Mouse (Mus musculus): ENCODE data around the gene Usp9x. TPM values are rescaled to one million over a fixed set of nuclear protein-coding genes. Genes with fewer than 3 reads are reported as not detected.

The Usp9x gene
- polyA plus RNA-seq (2012; rRNA removed): 14.4 and 16.2 TPM in 2 replicates

DNA sequence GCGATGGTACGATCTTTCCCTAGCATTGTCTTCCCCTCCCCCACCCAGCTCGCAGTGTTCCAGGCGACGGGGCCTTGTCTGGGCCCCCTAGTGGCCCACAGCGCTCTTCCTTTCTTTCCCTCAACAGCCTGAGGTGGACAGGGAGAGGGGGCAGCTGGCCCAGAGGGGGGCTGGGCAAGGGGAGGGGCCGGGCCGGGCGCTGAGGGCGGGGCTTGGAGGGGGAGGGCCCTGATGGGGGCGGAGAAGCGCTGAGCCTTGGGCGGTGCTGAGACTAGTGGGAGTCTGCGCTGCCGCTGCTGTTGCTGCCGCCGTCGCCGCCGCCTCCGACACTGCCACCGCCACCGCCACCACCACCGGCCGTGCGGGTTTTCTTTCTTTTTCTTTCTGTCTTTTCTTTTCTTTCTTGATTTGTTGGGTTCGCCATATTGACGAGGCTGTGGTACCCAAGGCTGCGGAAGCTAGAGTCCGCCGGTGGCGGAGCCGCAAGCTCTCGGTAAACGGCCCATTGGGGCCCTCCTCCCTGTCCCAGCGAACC is at the start of gene Usp9x:
Usp9x (plus strand) TSS at position 258 of the 535 bp plus-strand sequence.
- under 1% methylated on average over 32 of the region's 36 CpGs for WGBS
- H3K36me3 ChIP-seq (ENCODE audit: control insufficient read depth, insufficient read depth, low read length): no peaks in the 10 kb centered on the region
- H3K4me1 ChIP-seq (replicated peaks; ENCODE audit: control insufficient read depth, insufficient read depth, low read length): 0 out of 2 replicates have a peak, but pooled peaks cover 2% of the 10 kb centered on the region
- H3K27me3 ChIP-seq (ENCODE audit: control insufficient read depth, insufficient read depth, low read length): no peaks in the 10 kb centered on the region
- peak within 1 kb of the TSS; percentile 96 for H3K27ac ChIP-seq (ENCODE audit: control insufficient read depth, insufficient read depth, low read length)
- H3K4me3 ChIP-seq (ENCODE audit: control insufficient read depth, insufficient read depth, low read length): peak within 1 kb of the TSS; percentile 89
- DNase-seq: peak; percentile 68
- TF ChIP-seq CTCF (IDR thresholded peaks at IDR 0.05; ENCODE audit: borderline replicate concordance, control insufficient read depth, extremely low read depth, insufficient read depth, low read length, poor library complexity) (no peak), POLR2A (IDR thresholded peaks at IDR 0.05; ENCODE audit: control insufficient read depth, extremely low read depth, insufficient read depth, low read length, poor library complexity) (no peak; the same call in 1 of the 2 replicates)

DNA sequence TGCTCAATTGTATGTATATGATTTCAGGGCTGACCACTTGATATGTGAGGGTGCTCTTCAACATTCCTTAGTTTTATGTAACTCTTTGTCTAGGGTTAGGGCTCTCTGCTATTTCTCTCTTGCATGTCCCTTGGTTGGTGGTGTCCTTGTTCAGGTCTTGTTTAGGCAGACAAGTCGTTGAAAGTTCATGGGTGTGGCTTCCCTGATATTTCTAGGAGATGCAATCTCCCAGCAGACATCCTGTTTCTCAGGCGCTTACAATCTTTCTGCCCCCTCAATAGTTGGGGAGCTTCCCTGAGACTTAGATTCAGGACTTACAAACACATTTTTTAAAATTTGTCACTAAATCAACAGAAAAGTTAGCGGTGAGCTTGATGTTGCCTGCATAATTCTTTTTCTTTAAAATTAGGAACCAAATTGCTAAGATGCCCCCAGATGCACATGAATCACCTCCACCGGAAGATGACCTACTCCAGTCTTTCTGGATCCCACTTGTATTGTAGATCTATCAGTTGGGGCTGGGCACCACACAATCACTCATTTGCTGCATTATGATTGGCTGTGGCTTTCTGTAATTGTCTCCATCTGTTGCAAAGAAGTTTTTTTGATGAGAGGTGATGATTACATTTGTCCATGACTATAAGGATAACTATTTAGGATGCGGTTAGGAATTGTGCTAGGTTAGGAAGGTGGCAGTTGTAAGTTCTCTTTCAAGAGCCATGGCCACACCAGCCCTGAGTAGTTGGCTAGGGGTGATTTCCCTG is 48.6 kb upstream of the Usp9x start:
- WGBS: 76% methylated on average over 5 of the region's 5 CpGs
- Histone ChIP-seq H3K4me3 (ENCODE audit: control insufficient read depth, insufficient read depth, low read length) (no peak overlapping the region), H3K36me3 (ENCODE audit: control insufficient read depth, insufficient read depth, low read length) (no peaks in the 10 kb centered on the region), H3K4me1 (replicated peaks; ENCODE audit: control insufficient read depth, insufficient read depth, low read length) (no peaks in the 10 kb centered on the region), H3K27me3 (ENCODE audit: control insufficient read depth, insufficient read depth, low read length) (no peaks in the 10 kb centered on the region), H3K27ac (ENCODE audit: control insufficient read depth, insufficient read depth, low read length) (no peak overlapping the region)
- TF ChIP-seq CTCF (IDR thresholded peaks at IDR 0.05; ENCODE audit: borderline replicate concordance, control insufficient read depth, extremely low read depth, insufficient read depth, low read length, poor library complexity): no peak
- TF ChIP-seq POLR2A (IDR thresholded peaks at IDR 0.05; ENCODE audit: control insufficient read depth, extremely low read depth, insufficient read depth, low read length, poor library complexity): no peak
- DNase-seq: no peak

DNA sequence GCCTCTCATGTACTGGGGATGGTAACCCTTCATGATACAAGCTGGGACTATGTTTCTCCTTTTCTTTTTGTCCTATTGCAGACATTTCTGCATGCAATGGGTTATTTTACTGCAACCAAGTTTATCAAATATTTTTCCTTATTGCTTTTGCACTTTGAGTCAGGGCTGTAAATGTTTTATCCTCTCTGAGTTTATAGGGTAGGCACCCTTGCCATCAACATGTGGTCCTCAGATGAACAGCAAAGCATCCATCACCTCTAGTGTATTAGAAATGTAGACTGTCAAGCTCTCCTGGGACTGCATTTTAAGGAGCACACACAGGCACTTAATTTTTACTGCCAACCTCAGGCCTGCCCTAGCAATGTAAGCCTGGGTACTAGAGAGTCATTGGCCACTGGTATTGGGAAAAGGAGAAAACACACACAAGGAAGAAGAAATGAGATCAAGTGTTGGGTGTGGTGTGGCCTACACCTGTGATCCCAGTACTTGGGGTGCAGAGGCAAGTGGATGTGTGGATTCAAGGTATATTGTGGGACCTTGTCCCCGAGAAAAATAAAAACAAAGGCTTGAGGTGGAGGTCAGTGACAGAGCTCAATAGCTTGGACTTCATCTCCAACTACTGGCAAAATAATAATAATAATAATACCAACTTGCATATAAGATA is 46.6 kb upstream of the Usp9x start:
- no peaks in the 10 kb centered on the region for H3K36me3 ChIP-seq (ENCODE audit: control insufficient read depth, insufficient read depth, low read length)

DNA sequence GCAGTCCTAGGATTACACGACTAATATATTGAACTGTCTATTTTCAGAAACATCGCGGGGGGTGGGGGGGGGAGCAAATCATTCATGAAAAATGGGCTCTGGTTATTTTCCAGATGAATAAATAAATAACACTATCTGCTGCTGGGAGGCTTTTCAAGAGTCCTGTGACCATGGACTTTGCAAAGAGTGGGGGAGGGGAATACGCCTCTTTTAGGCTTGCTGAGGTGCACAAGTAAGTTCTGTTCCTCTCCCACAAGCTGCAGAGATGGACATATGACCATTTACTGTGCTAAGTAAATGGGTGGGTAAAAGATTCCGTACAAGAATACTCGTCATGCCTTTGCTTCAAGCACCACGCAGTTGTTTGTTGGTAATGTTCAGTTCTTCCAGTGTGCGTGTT is 46.0 kb upstream of the Usp9x start:
- Histone ChIP-seq H3K27ac (ENCODE audit: control insufficient read depth, insufficient read depth, low read length) (no peak overlapping the region), H3K4me1 (replicated peaks; ENCODE audit: control insufficient read depth, insufficient read depth, low read length) (no peaks in the 10 kb centered on the region), H3K36me3 (ENCODE audit: control insufficient read depth, insufficient read depth, low read length) (no peaks in the 10 kb centered on the region), H3K27me3 (ENCODE audit: control insufficient read depth, insufficient read depth, low read length) (no peaks in the 10 kb centered on the region), H3K4me3 (ENCODE audit: control insufficient read depth, insufficient read depth, low read length) (no peak overlapping the region)
- WGBS: 95% methylated on average over 8 of the region's 8 CpGs
- TF ChIP-seq CTCF (IDR thresholded peaks at IDR 0.05; ENCODE audit: borderline replicate concordance, control insufficient read depth, extremely low read depth, insufficient read depth, low read length, poor library complexity) (no peak), POLR2A (IDR thresholded peaks at IDR 0.05; ENCODE audit: control insufficient read depth, extremely low read depth, insufficient read depth, low read length, poor library complexity) (no peak)
- no peak for DNase-seq

More for the DNA sequence above, 46.6 kb upstream of the Usp9x start:
- no peak for DNase-seq
- no peaks in the 10 kb centered on the region for H3K27me3 ChIP-seq (ENCODE audit: control insufficient read depth, insufficient read depth, low read length)
- 96% methylated on average over 1 of the region's 1 CpGs for WGBS
- H3K4me1 ChIP-seq (replicated peaks; ENCODE audit: control insufficient read depth, insufficient read depth, low read length): no peaks in the 10 kb centered on the region
- H3K27ac ChIP-seq (ENCODE audit: control insufficient read depth, insufficient read depth, low read length): no peak overlapping the region
- TF ChIP-seq CTCF (IDR thresholded peaks at IDR 0.05; ENCODE audit: borderline replicate concordance, control insufficient read depth, extremely low read depth, insufficient read depth, low read length, poor library complexity) (no peak), POLR2A (IDR thresholded peaks at IDR 0.05; ENCODE audit: control insufficient read depth, extremely low read depth, insufficient read depth, low read length, poor library complexity) (no peak)
- no peak overlapping the region for H3K4me3 ChIP-seq (ENCODE audit: control insufficient read depth, insufficient read depth, low read length)

DNA sequence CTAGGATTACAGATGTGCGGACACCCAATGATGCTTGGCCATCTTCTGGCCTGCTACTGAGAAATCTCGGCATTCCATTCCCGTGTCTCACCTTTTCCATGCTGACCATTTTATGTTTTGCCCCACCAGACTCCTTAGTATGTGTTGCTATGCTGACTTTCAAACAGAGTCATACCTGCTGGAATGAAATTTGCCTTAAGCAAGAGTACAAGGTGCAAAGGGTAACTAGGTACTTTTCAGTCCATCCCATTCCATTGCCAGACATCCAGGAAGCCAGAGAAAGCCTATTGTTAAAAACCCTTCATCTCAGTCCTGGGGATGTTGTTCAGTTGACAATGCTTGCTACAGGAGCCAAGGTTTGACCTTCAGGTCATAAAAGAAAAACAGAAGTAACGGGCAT is 43.1 kb upstream of the Usp9x start:
- H3K27ac ChIP-seq (ENCODE audit: control insufficient read depth, insufficient read depth, low read length): no peak overlapping the region
- TF ChIP-seq CTCF (IDR thresholded peaks at IDR 0.05; ENCODE audit: borderline replicate concordance, control insufficient read depth, extremely low read depth, insufficient read depth, low read length, poor library complexity): no peak
- TF ChIP-seq POLR2A (IDR thresholded peaks at IDR 0.05; ENCODE audit: control insufficient read depth, extremely low read depth, insufficient read depth, low read length, poor library complexity): no peak
- H3K36me3 ChIP-seq (ENCODE audit: control insufficient read depth, insufficient read depth, low read length): no peaks in the 10 kb centered on the region
- WGBS: 97% methylated on average over 4 of the region's 4 CpGs
- H3K27me3 ChIP-seq (ENCODE audit: control insufficient read depth, insufficient read depth, low read length): no peaks in the 10 kb centered on the region
- H3K4me1 ChIP-seq (replicated peaks; ENCODE audit: control insufficient read depth, insufficient read depth, low read length): no peaks in the 10 kb centered on the region
- no peak for DNase-seq
- H3K4me3 ChIP-seq (ENCODE audit: control insufficient read depth, insufficient read depth, low read length): no peak overlapping the region

DNA sequence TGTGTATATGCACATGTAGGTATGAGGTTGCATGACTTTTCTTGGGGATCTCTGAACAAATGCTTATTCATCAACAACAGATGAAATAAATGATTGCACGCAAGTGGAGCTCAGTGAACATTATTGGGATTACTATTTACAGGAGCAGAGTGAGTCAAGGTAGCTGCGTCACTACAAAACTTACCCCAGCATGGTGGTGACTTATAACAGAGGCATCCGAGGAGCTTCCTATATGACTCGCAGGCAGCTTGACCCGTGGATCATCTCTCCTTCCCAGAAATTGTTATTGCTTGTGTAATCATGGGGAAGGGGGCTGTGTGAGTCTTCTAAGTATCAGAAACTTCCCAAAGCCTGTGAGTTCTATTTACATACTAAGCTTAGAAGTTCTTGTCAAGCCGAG is 41.3 kb upstream of the Usp9x start:
- Histone ChIP-seq H3K4me3 (ENCODE audit: control insufficient read depth, insufficient read depth, low read length) (no peak overlapping the region), H3K4me1 (replicated peaks; ENCODE audit: control insufficient read depth, insufficient read depth, low read length) (no peaks in the 10 kb centered on the region), H3K36me3 (ENCODE audit: control insufficient read depth, insufficient read depth, low read length) (no peaks in the 10 kb centered on the region), H3K27ac (ENCODE audit: control insufficient read depth, insufficient read depth, low read length) (no peak overlapping the region), H3K27me3 (ENCODE audit: control insufficient read depth, insufficient read depth, low read length) (no peaks in the 10 kb centered on the region)
- DNase-seq: no peak
- WGBS: 94% methylated on average over 6 of the region's 6 CpGs
- no peak for TF ChIP-seq CTCF (IDR thresholded peaks at IDR 0.05; ENCODE audit: borderline replicate concordance, control insufficient read depth, extremely low read depth, insufficient read depth, low read length, poor library complexity)
- TF ChIP-seq POLR2A (IDR thresholded peaks at IDR 0.05; ENCODE audit: control insufficient read depth, extremely low read depth, insufficient read depth, low read length, poor library complexity): no peak

Measured in thymus, adult 2 months (tissue).